Mouse (Mus musculus) spleen, adult 2 months (tissue): ENCODE measurements around the gene Hmox2.

Source experiments
- CTCF ChIP-seq: fragments of 200-500 bp; IDR thresholded peaks from 2 replicates; pipeline ENCODE4 v1.5.1; 2011; ENCODE audit warnings: mild to moderate bottlenecking, inconsistent platforms; ENCODE audit not compliant: insufficient read depth, insufficient read length, insufficient replicate concordance; ENCODE audit errors: extremely low read depth
- POLR2A ChIP-seq: fragments of 200-500 bp; IDR thresholded peaks from 2 replicates; pipeline ENCODE4 v1.6.1; 2011; ENCODE audit warnings: low read depth, low read length, inconsistent platforms

GRCm38 (mm10) chr16:4683193-4683580, 43.0 kb upstream of the Hmox2 start:
- TF ChIP-seq POLR2A: no peak
- no peak for TF ChIP-seq CTCF
